Mouse (Mus musculus) olfactory bulb, adult 2 months (tissue): Measurements from ENCODE around the gene Tfb2m.
"Not testable (repeated sequence)": the region's sequence is repeated elsewhere in the genome, so short reads cannot be mapped to it uniquely, and the experiment has no call there.

Experiments used
- CTCF ChIP-seq: fragments of 200-500 bp; IDR thresholded peaks from 2 replicates; pipeline ENCODE4 v1.5.1; 2012; ENCODE audit warnings: low read depth, mild to moderate bottlenecking, low read length, moderate library complexity; ENCODE audit not compliant: insufficient read depth
- POLR2A ChIP-seq: fragments of 200-500 bp; IDR thresholded peaks from 2 replicates; pipeline ENCODE4 v1.6.1; 2012; ENCODE audit warnings: mild to moderate bottlenecking, low read depth, low read length, moderate library complexity; ENCODE audit not compliant: insufficient read depth

GRCm38 (mm10) chr1:179545768-179546550, at the start of gene Tfb2m, which contains the start of gene Cnst:
- not testable (repeated sequence) for TF ChIP-seq CTCF
- peak; percentile 57 for TF ChIP-seq POLR2A
